In the genomic region with DNA sequence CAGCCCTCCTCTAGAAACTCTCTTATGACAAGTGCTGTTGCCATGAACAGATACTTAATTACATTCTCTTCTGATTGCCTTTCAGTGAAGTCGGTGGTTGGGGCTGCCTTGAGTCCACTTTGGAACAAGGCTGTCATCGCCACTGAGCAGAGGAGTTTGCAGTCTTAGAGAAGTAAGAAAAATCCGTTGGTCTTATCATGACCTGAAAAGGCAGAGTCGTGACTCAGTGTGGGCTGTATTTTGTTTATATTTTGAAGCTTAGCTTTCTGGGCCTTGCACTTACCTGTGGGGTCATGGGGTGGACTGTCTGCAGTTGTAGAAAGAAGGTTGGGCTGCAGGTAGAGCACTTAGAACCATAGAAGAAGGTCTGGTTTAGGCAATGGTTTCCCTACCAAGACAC, we compare ENCODE assay signal across 34 mouse cellular contexts. TPM values are rescaled to one million over a fixed set of nuclear protein-coding genes. Genes with fewer than 3 reads are reported as not detected.
"Had no signal": no experiment of that assay in that cellular context is flagged by ENCODE, and none has a peak within 500 bp of the region (broad histone marks: within the 10 kb centered on the region; RNA-seq: fewer than 3 reads in every experiment).

No protein-coding gene starts in this region.

- H3K4me1 ChIP-seq: limb, embryonic 10.5 days; limb, embryonic 12.5 days; limb, embryonic 13.5 days; limb, embryonic 15.5 days; liver, embryonic 12.5 days; liver, embryonic 13.5 days; liver, embryonic 15.5 days; lung, embryonic 15.5 days; megakaryocyte, embryonic 14.5 days; midbrain, embryonic 10.5 days; midbrain, embryonic 12.5 days; midbrain, embryonic 13.5 days; midbrain, embryonic 15.5 days had no signal

- H3K36me3 ChIP-seq: limb, embryonic 10.5 days; limb, embryonic 12.5 days; limb, embryonic 13.5 days; limb, embryonic 15.5 days; liver, embryonic 12.5 days; liver, embryonic 13.5 days; liver, embryonic 15.5 days; lung, embryonic 15.5 days; midbrain, embryonic 10.5 days; midbrain, embryonic 12.5 days; midbrain, embryonic 13.5 days; midbrain, embryonic 15.5 days had no signal

- H3K9ac ChIP-seq: limb, embryonic 12.5 days; limb, embryonic 13.5 days; limb, embryonic 15.5 days; liver, embryonic 12.5 days; liver, embryonic 13.5 days; liver, embryonic 14.5 days; liver, embryonic 15.5 days; liver, postnatal 0 days; lung, embryonic 14.5 days; lung, embryonic 15.5 days; midbrain, embryonic 12.5 days; midbrain, embryonic 13.5 days; midbrain, embryonic 15.5 days had no signal

- H3K27ac ChIP-seq: limb, embryonic 10.5 days; limb, embryonic 12.5 days; limb, embryonic 13.5 days; limb, embryonic 15.5 days; liver, embryonic 12.5 days; liver, embryonic 13.5 days; liver, embryonic 14.5 days; liver, embryonic 15.5 days; lung, embryonic 15.5 days; macrophage; midbrain, embryonic 10.5 days; midbrain, embryonic 12.5 days; midbrain, embryonic 13.5 days; midbrain, embryonic 15.5 days had no signal

- H3K27me3 ChIP-seq: limb, embryonic 13.5 days; limb, embryonic 15.5 days; liver, embryonic 12.5 days; liver, embryonic 13.5 days; liver, embryonic 15.5 days; lung, embryonic 15.5 days had no signal

- H3K4me3 ChIP-seq: limb, embryonic 10.5 days; limb, embryonic 12.5 days; limb, embryonic 13.5 days; limb, embryonic 15.5 days; liver, embryonic 12.5 days; liver, embryonic 13.5 days; liver, embryonic 15.5 days; lung, embryonic 15.5 days; megakaryocyte, embryonic 14.5 days; midbrain, embryonic 10.5 days; midbrain, embryonic 12.5 days; midbrain, embryonic 13.5 days; midbrain, embryonic 15.5 days; myocyte had no signal

- H3K9me3 ChIP-seq: limb, embryonic 10.5 days; limb, embryonic 12.5 days; limb, embryonic 13.5 days; limb, embryonic 15.5 days; liver, embryonic 12.5 days; liver, embryonic 13.5 days; liver, embryonic 15.5 days; lung, embryonic 15.5 days; midbrain, embryonic 10.5 days; midbrain, embryonic 12.5 days; midbrain, embryonic 13.5 days; midbrain, embryonic 15.5 days had no signal

- DNase-seq: left cerebral cortex, postnatal 4 days; liver; liver, embryonic 13.5 days; liver, postnatal 0 days; lung, adult 18-20 months; lung, adult 2 months; lung, embryonic 14.5 days; lung, postnatal 10 days; lung, postnatal 14 days; lung, postnatal 36 days; lung, postnatal 4 days; midbrain, embryonic 14.5 days had no signal

RNA-seq across cellular contexts. Expression of a gene that starts 31.3 kb away (rescaled TPM):
- total RNA-seq: left cerebral cortex, postnatal 10 days; left cerebral cortex, postnatal 25 days; left cerebral cortex, postnatal 36 days; left cerebral cortex, postnatal 4 days; midbrain, postnatal 0 days; monocyte, adult 5-6 weeks had no signal
- polyA plus RNA-seq: lung, adult 2 months; lung, postnatal 0 days; macrophage; midbrain, embryonic 13.5 days; midbrain, embryonic 14.5 days; midbrain, embryonic 15.5 days; midbrain, embryonic 16.5 days; midbrain, postnatal 0 days; myocyte had no signal
